Mouse (Mus musculus) stomach, embryonic 14.5 days (tissue): ENCODE measurements around the gene Fras1. TPM values are rescaled to one million over a fixed set of nuclear protein-coding genes. Genes with fewer than 3 reads are reported as not detected.

ENCODE experiments used
- ATAC-seq: fragments of 200-750 bp; cut with Nextera tagmentation; 2 replicates; pipeline ENCODE4 v1.8.0; 2017; ENCODE audit warnings: low read depth, moderate TSS enrichment; ENCODE audit not compliant: insufficient number of reproducible peaks, insufficient read depth, low FRiP score
- H3K27ac ChIP-seq: fragments of 300-500 bp; sonication (generic); 2 replicates; pipeline ENCODE4 v1.5.1; 2014; ENCODE audit warnings: mild to moderate bottlenecking, low read length, moderate library complexity, mixed read lengths
- H3K27me3 ChIP-seq: fragments of 300-500 bp; sonication (generic); 2 replicates; pipeline ENCODE4 v1.6.1; 2014; ENCODE audit warnings: low read length, control low read depth, mixed read lengths; ENCODE audit not compliant: control insufficient read depth, insufficient read depth
- H3K36me3 ChIP-seq: fragments of 300-500 bp; sonication (generic); 2 replicates; pipeline ENCODE4 v1.6.1; 2014; ENCODE audit warnings: mild to moderate bottlenecking, control low read depth, low read length, moderate library complexity, mixed read lengths; ENCODE audit not compliant: control insufficient read depth, insufficient read depth
- H3K4me1 ChIP-seq: fragments of 300-500 bp; sonication (generic); 2 replicates; pipeline ENCODE4 v1.6.1; 2014; ENCODE audit warnings: low read length, control low read depth, mixed read lengths; ENCODE audit not compliant: control insufficient read depth, insufficient read depth
- H3K4me2 ChIP-seq: fragments of 300-500 bp; sonication (generic); replicated peaks from 2 replicates; pipeline ENCODE4 v1.6.1; 2014; ENCODE audit warnings: low read depth, low read length, control low read depth
- H3K4me3 ChIP-seq: fragments of 300-500 bp; sonication (generic); 2 replicates; pipeline ENCODE4 v1.5.1; 2014; ENCODE audit warnings: low read depth, low read length, control low read depth
- H3K9ac ChIP-seq: fragments of 300-500 bp; sonication (generic); replicated peaks from 2 replicates; pipeline ENCODE4 v1.6.1; 2014; ENCODE audit warnings: low read depth, mild to moderate bottlenecking, control low read depth, low read length, moderate library complexity, mixed read lengths
- H3K9me3 ChIP-seq: fragments of 300-500 bp; sonication (generic); 2 replicates; pipeline ENCODE4 v1.6.1; 2016; ENCODE audit warnings: low read depth, low read length, control low read depth; ENCODE audit not compliant: control insufficient read depth
- WGBS: fragments of 180-500 bp; shearing (Covaris S2); extraction: QIAGEN DNeasy Blood & Tissue Kit; methylation state at CpG from one replicate; pipeline ENCODE4 v1.1.7; 2014; 5-methylcytosine and 5-hydroxymethylcytosine counted together
- polyA plus RNA-seq: library from polyadenylated mRNA; unstranded; fragments of >200 nt; fragmentation: Nextera tagmentation; extraction: Ambion mirVana; gene quantifications from 2 replicates; pipeline ENCODE4 v1.2.1, GENCODE M21; 2014

Gene Fras1
- polyA plus RNA-seq, result 57.9 and 64.2 TPM in 2 replicates

DNA sequence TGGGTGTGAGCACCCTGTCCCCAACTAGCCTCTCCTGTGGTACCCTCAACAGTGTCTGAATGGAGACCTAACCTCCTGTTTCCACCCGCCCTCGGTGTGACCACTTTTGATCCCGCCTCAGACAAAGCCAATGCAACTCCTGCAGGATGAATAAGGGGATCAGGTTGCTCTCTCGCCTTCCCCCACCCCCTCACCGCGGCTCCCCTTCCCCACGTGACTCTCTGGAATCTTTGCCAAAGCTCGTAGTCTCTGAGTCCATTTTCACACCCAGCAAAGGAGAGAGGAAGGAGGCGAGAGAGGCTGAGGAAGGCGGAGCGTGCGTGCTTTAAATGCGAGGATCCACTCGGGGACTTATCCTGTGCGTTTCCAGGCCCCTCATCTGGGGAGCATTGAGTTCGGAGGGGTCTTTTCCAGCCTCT, at the start of gene Fras1:
Gene Fras1 (plus strand): TSS at position 389 of the 419 bp plus-strand sequence.
- WGBS, result 0% methylated on average over 16 of the region's 16 CpGs
- Histone ChIP-seq H3K36me3 (no peaks in the 10 kb centered on the region), H3K27me3 (no peaks in the 10 kb centered on the region), H3K4me3 (peak within 1 kb of the TSS; percentile 72), H3K4me1 (peaks cover 10% of the 10 kb centered on the region), H3K27ac (peak within 1 kb of the TSS; percentile 77), H3K9ac (peak within 1 kb of the TSS; percentile 71), H3K9me3 (no peaks in the 10 kb centered on the region), H3K4me2 (peak within 1 kb of the TSS; percentile 86)
- ATAC-seq, result peak; percentile 70

DNA sequence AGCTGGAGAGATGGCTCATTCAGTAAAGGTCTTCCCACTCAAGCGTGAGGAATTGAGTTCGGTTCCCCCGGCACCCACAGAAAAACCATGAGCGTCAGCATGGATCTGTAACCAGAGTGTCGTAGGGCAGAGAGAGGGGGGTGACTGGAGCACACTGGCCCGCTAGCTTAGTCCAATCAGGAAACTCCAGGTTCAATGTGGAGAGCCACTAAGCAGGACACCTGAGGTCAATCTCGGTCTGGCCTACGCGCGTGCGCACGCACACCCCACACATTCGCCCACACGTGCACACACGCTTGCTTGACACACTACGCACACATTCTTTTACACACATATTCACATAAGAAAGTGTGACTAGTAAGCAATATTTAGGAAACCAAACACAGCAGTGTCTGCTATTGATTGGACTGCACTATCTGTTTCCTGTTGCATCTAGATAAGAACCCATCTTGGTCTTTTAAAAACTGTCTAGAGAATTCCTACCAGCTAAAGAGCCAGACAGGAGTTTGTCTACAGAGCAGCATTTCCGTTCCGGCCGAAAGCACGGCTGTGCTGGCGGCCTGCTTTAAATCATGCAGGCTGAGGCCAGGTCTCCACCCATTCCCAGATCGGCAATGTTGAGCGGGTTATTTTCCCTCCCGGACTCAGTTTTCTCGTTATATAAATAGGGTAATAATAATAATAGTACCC, 42.6 kb upstream of the Fras1 start:
- H3K27ac ChIP-seq, result no peak overlapping the region
- no peak overlapping the region for H3K9ac ChIP-seq
- no peaks in the 10 kb centered on the region for H3K4me1 ChIP-seq
- H3K4me2 ChIP-seq, result no peak overlapping the region
- no peak for ATAC-seq
- H3K9me3 ChIP-seq, result no peaks in the 10 kb centered on the region
- H3K27me3 ChIP-seq, result no peaks in the 10 kb centered on the region
- H3K36me3 ChIP-seq, result no peaks in the 10 kb centered on the region
- H3K4me3 ChIP-seq, result no peak overlapping the region
- 81% methylated on average over 25 of the region's 25 CpGs for WGBS

DNA sequence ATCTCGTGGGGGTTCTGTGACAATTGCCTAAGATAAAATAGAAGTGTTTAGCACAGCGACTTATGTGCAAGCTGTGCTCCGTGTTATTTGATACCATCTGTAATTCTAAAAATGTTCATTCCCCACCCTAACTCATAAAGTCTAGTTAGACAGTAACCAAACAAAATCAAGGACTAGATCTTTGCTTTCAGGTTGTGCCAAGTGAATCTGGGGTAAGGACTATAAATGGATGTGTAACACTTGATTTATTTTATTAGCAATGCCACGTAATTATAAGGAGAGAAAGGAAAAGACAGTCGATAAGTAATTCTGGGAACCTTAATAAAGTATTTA, 42.1 kb upstream of the Fras1 start:
- H3K36me3 ChIP-seq, result no peaks in the 10 kb centered on the region
- H3K4me1 ChIP-seq, result no peaks in the 10 kb centered on the region
- WGBS, result 70% methylated on average over 5 of the region's 5 CpGs
- ATAC-seq, result no peak
- H3K27ac ChIP-seq, result no peak overlapping the region
- H3K27me3 ChIP-seq, result no peaks in the 10 kb centered on the region
- no peak overlapping the region for H3K4me2 ChIP-seq
- H3K9ac ChIP-seq, result no peak overlapping the region
- no peak overlapping the region for H3K4me3 ChIP-seq
- no peaks in the 10 kb centered on the region for H3K9me3 ChIP-seq

DNA sequence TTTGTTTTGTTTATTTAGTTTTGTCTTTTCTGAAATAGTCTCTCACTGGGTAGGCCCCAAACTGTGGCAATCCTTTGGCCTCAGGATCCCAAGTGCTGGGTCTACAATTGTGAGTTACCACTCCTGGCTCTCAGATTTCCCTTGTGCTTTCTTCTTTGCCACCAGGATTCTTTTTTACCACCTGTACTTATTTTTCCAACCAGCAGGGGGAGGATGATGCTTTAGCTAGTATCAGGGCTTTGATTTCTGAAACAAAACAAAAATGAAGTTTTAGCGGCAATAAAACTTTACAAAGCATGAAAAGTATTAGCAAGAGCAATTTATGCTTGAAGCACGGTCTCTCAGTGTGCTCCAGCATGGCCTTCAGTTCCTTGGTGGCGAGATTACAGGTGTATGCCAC, 39.8 kb upstream of the Fras1 start:
- no peaks in the 10 kb centered on the region for H3K27me3 ChIP-seq
- H3K9me3 ChIP-seq, result no peaks in the 10 kb centered on the region
- 65% methylated on average over 3 of the region's 3 CpGs for WGBS
- no peaks in the 10 kb centered on the region for H3K36me3 ChIP-seq
- H3K9ac ChIP-seq, result no peak overlapping the region
- ATAC-seq, result no peak
- no peak overlapping the region for H3K4me2 ChIP-seq
- H3K4me3 ChIP-seq, result no peak overlapping the region
- no peaks in the 10 kb centered on the region for H3K4me1 ChIP-seq
- no peak overlapping the region for H3K27ac ChIP-seq

DNA sequence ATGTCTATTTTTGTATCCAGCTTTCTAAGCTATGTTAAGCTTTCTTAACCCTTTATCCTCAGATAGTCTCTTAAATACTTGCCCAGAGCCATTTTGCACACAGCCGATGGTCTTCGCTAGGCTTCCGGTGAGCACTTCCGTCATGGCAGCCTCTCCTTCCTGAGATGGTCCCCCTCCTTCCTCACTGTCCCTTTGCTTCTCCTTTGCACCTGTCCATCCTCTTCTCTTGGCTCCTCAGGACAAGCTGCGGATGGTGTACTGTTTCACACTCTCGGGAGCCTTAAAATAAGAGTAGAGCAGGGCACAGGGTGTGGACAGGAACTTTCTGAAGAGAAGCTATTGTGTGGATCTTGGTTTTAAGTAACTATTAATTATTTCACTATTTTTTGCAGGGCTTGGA, 33.2 kb upstream of the Fras1 start:
- no peak for ATAC-seq
- 88% methylated on average over 6 of the region's 6 CpGs for WGBS
- H3K4me3 ChIP-seq, result no peak overlapping the region

GRCm38 (mm10) chr5:96344983-96345382, 28.8 kb upstream of the Fras1 start:
- no peaks in the 10 kb centered on the region for H3K36me3 ChIP-seq
- ATAC-seq, result no peak
- no peak overlapping the region for H3K9ac ChIP-seq
- H3K4me1 ChIP-seq, result no peaks in the 10 kb centered on the region
- H3K4me3 ChIP-seq, result no peak overlapping the region
- H3K9me3 ChIP-seq, result no peaks in the 10 kb centered on the region
- no peak overlapping the region for H3K4me2 ChIP-seq
- H3K27ac ChIP-seq, result no peak overlapping the region
- WGBS, result 81% methylated on average over 2 of the region's 2 CpGs
- H3K27me3 ChIP-seq, result no peaks in the 10 kb centered on the region

More for the DNA sequence above, 33.2 kb upstream of the Fras1 start:
- H3K9me3 ChIP-seq, result no peaks in the 10 kb centered on the region
- no peak overlapping the region for H3K9ac ChIP-seq
- no peaks in the 10 kb centered on the region for H3K27me3 ChIP-seq
- H3K4me1 ChIP-seq, result no peaks in the 10 kb centered on the region
- H3K27ac ChIP-seq, result no peak overlapping the region
- H3K36me3 ChIP-seq, result no peaks in the 10 kb centered on the region
- no peak overlapping the region for H3K4me2 ChIP-seq

- H3K36me3 ChIP-seq, result no peaks in the 10 kb centered on the region
- no peak overlapping the region for H3K9ac ChIP-seq
- no peak overlapping the region for H3K4me2 ChIP-seq
- H3K4me3 ChIP-seq, result no peak overlapping the region
- no peak for ATAC-seq
- H3K4me1 ChIP-seq, result no peaks in the 10 kb centered on the region
- no peaks in the 10 kb centered on the region for H3K9me3 ChIP-seq
- H3K27me3 ChIP-seq, result no peaks in the 10 kb centered on the region
- no peak overlapping the region for H3K27ac ChIP-seq
Measured at GRCm38 (mm10) chr5:96351963-96352362, 21.8 kb upstream of the Fras1 start.

- no peak overlapping the region for H3K9ac ChIP-seq
- no peak for ATAC-seq
- no peak overlapping the region for H3K27ac ChIP-seq
- no peak overlapping the region for H3K4me2 ChIP-seq
- H3K36me3 ChIP-seq, result no peaks in the 10 kb centered on the region
- H3K9me3 ChIP-seq, result no peaks in the 10 kb centered on the region
- 69% methylated on average over 4 of the region's 4 CpGs for WGBS
- no peaks in the 10 kb centered on the region for H3K27me3 ChIP-seq
- H3K4me3 ChIP-seq, result no peak overlapping the region
- no peaks in the 10 kb centered on the region for H3K4me1 ChIP-seq
Measured at GRCm38 (mm10) chr5:96363950-96364349, 9.8 kb upstream of the Fras1 start.

DNA sequence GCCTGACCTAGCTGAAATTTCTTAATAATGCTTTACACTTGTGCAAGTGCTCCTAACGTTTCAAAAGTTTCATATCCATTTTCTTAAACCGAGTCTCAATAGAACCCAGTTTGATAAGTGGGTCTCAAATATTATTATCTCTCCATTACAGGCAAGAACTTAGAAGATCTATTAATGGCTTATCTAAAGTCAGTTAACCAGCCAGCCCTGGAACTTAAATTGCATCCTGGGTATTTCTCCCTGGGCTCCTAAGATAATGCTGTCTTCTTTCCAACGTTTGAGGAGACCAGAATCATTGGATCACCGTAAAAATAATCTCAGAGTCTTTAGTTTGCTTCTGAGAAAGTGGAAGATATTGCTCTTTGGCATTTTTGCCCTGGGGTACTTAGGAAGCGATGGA, 8.2 kb upstream of the Fras1 start:
- WGBS, result 75% methylated on average over 5 of the region's 5 CpGs
- H3K27me3 ChIP-seq, result no peaks in the 10 kb centered on the region
- no peaks in the 10 kb centered on the region for H3K4me1 ChIP-seq
- H3K4me2 ChIP-seq, result no peak overlapping the region
- no peaks in the 10 kb centered on the region for H3K9me3 ChIP-seq
- no peak for ATAC-seq
- no peak overlapping the region for H3K9ac ChIP-seq
- H3K36me3 ChIP-seq, result no peaks in the 10 kb centered on the region
- no peak overlapping the region for H3K4me3 ChIP-seq
- H3K27ac ChIP-seq, result no peak overlapping the region
